Mouse (Mus musculus): Measurements from ENCODE around the gene Zdhhc23. TPM values are rescaled to one million over a fixed set of nuclear protein-coding genes. Genes with fewer than 3 reads are reported as not detected.
A peak's percentile ranks its signal among the peaks of the same experiment; 100 is the strongest.

The Zdhhc23 gene
- total RNA-seq (2015; ENCODE audit: low replicate concordance) (1.7 and 2.2 TPM in 2 replicates), total RNA-seq (2017; ENCODE audit: low replicate concordance) (0.51 TPM in 1 of 2 replicates, not detected in the other)

DNA sequence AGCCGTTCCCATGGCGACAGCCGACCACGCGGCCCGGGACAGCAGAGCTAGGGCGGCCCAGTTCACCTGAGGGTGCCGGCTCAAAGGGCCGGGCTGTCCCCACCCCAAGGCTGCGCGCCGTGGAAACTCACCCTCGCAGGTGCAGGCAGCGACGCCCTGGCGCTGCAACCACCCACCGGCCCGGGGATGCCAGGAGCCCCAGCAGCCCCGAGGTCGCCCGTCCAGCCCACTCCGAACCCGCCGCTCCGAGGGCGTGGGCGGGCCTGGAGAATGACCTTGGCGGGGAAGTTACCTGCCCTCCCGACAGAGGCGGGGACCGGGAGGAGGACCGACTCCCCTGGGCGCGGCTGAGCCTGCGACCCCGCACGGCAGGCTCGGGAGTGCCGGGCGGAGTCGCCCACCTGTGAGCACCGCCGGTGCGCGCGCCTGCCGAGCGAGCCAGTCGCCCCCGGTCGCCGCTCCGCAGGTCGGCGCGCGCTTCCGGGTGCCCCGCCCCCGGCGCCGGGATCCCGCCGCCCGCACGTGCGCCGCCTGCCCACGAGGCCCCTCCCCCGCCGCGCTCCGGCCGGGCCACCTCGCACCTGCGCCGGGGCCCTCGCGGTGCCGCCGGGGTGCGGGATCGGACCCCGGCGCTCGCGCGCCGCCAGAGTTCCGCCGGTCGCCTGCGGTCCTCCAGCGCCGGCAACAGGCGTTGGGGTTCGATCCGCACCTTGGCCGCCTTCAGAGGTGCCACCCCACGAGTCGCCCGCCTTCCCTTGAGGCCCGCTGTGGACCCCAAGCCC lies at the start of gene Zdhhc23:
Zdhhc23 (minus strand) TSS at position 464 of the 782 bp plus-strand sequence.
- peak; percentile 39 for ATAC-seq (replicated peaks; ENCODE audit: low FRiP score, poor library complexity, severe bottlenecking)

DNA sequence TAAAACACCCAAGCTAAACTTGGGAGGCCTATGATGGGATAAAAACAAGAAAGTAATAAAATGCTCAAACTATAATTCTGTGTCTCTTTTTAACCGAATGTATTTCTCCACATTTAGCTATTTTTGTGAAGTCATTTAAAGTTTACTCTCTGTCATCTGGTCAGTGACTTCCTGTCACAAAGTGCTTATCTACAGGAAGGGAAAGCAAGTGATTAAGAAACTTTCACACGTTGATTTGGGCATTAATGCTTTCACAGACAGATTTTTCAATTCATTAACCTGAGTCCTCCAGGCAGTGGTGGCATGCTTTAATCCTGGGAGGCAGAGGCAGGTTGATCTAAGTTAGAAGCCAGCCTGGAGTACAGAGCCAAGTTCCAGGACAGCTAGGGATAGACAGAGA lies 49.7 kb upstream of the Zdhhc23 start:
- ATAC-seq (replicated peaks; ENCODE audit: low FRiP score, poor library complexity, severe bottlenecking), result no peak

DNA sequence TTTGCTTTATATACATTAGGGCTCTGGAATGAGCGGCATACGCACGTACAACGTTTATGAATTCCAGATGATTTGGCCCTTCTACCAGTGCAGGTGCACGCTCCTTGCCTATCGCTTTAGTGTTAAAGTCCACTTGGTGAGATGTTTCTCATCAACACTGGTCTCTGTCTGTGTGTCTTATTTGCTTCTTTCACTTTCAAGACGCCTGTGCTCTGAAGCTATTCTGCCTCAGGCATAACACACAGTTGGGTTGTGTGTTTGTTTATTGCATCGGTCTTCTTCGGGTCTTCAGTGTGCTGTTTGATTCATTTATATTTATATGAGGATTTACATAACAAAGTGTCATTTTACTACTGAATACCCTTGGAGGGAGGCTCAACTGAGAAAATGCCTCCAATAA lies 47.2 kb upstream of the Zdhhc23 start:
- ATAC-seq (replicated peaks; ENCODE audit: low FRiP score, poor library complexity, severe bottlenecking), result no peak

DNA sequence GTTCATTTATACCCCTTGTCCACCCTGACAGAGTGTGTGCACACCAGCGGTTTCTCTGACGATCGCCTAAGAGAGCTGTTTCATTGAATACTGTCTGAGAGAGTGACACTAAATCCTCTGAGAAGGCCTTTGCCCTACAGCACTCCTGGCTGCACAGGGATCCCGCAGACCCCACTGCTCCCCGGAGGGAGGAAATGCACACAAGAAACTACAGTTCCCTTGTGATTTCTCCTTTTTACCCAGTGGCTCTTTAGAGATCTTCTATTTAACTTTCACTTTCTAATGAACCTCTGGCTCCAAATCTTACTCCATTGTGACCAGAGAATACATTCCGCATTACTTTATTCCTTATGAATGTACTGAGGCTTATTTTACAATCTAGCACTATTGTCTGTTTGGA lies 46.6 kb upstream of the Zdhhc23 start:
- 0 out of 2 replicates have a peak, but pooled peaks have one; percentile 18 for ATAC-seq (replicated peaks; ENCODE audit: low FRiP score, poor library complexity, severe bottlenecking)

DNA sequence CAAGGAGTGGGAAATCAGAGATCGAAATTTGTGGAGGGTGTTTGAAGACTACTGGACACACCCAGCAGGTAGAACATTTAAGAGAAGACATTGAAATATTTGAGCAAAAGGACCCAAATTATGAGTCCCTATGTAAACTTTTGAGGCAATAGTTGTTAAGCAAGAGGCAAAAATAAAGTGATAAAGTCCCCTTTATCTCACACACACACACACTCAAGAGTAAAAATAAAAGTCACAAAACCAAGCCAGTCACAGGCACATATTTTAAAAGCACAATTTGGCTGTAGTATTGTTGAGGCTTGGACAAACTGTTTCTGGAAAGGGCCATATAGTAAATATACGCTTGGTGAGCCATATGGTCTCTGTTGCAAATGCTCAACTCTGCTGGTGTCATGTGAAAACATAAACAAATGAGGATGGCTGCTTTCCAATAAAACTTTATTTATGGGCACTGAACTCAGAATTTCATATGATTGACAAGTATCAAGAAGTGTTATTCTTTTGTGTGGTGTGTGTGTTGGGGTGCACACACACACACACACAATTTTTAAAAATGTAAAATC lies 39.5 kb upstream of the Zdhhc23 start:
- peak; percentile 47 for ATAC-seq (replicated peaks; ENCODE audit: low FRiP score, poor library complexity, severe bottlenecking)

DNA sequence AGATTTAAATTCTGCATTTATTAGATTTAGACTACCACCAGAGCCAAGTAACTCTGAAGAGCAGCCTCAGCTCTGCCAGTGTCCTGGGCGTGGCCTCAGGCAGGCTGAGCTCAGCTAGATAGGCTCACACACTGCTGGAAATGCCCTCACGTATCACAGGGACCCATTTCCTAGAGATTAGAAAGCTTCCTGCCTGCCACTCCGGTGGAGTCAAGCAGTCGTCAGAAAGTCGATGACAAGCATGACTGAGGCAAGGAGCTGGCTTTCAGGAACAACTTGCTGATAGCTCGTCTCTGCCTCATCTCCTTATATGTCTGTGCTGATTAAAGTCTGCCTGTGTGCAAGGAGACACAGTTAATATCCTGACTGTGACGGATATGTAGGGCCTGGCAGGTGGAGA lies 38.8 kb upstream of the Zdhhc23 start:
- ATAC-seq (replicated peaks; ENCODE audit: low FRiP score, poor library complexity, severe bottlenecking), result peak; percentile 96

DNA sequence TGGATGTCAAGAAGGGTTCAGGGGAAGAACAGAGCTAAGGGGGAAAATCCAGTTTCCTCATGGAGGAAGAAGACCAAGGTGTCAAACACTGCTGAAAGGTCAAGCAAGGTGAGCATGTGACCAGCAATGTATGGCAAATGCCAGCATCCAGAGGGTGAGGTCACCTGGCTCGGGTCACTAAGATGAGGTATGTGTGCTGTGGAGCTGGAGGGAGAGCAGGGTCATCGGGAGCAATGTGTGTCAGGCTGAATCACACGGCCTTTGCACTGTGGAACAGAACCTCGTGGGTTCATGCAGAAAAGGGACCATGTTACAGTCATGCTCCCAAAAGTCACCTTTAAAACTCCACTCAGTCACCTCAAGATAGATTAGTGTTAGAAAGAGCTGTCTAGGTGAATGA lies 38.1 kb upstream of the Zdhhc23 start:
- ATAC-seq (replicated peaks; ENCODE audit: low FRiP score, poor library complexity, severe bottlenecking), result no peak

DNA sequence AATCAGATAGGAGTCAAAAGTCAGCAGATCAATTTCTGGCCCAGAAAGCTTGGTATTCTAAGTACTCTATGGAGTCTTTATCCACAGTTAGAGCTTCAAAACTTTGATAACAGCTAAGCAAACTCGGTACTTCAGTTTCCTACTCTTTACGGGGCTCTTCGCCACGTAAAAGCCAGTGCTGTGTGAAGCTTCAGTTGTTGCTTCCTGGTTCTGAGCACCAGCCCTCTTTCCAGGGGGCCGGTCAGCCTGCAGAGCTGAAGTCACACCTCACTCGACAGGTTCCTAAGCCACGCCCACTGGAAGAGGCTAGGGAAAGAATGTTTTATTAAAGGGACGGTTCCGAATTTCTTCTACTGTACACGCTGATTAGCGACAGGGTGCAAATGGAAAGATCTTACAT lies 36.6 kb upstream of the Zdhhc23 start:
- ATAC-seq (replicated peaks; ENCODE audit: low FRiP score, poor library complexity, severe bottlenecking), result peak; percentile 65

DNA sequence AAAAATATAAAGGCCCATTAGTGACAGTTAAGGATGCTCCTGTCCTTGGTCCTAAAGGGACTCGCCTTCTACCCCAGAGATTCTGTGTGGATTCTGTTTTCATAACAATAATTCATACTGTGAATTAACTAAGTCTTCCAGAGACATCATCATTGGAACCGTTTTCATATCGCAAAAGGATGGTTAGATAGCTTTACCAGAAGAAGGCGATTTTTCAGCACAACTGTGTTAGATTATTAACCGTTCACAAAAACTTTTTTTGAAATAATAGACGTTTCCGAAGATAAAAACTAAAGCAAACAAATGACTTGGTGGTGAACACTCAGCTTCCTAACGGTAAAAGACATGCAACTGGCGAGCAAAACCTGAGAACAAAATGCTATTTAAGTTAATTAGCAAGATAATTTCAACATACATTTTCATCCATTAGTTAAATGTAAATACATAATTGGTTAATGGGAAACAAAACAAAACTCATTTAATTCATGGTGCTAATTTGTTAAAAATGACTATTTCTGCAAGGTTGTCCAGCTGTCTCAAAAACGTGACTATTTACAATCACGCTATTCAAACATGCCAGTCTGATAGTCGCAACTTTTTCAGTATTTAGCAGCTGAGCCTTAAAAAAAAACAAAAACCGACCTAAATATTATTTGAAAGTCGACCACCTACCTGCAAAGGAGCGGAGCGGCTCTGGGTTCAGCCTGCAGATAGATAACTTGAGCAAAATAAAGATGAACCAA lies 36.0 kb upstream of the Zdhhc23 start:
- no peak for ATAC-seq (replicated peaks; ENCODE audit: low FRiP score, poor library complexity, severe bottlenecking)

DNA sequence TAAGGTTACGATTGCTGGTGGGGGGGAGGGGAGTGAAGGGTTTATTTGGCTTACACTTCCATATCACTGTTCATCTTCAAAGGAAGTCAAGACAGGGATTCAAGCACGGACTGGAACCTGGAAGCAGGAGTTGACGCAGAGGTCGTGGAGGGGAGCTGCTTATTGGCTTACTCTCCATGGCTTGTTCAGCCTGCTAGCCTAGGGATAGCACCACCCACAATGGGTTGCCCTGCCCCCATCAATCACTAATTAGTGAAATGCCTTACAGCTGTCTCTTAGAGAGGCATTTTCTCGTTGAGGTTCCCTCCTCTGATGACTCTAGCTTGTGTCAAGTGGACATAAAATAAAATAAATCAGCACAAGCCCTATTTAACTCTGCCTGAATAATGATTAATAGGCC lies 31.4 kb upstream of the Zdhhc23 start:
- ATAC-seq (replicated peaks; ENCODE audit: low FRiP score, poor library complexity, severe bottlenecking), result no peak

DNA sequence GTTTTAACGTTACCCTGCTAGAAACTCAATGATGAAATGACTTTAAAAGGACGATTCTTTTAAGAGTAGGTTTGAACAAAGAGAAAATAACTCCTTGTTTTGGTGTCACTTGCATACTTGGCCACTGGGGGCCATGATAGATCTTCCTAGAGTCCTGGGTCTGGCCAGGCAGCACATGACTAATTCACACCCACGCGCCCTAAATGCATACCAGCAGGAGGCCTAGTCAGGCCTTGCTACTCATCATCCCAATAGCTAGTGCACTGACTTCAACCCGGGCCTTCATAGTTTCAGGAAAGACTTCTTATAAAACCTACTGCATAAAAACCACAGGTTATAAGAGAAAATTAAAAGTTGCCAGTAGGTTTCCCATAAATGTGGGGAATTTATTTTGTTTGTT lies 22.5 kb upstream of the Zdhhc23 start:
- no peak for ATAC-seq (replicated peaks; ENCODE audit: low FRiP score, poor library complexity, severe bottlenecking)

DNA sequence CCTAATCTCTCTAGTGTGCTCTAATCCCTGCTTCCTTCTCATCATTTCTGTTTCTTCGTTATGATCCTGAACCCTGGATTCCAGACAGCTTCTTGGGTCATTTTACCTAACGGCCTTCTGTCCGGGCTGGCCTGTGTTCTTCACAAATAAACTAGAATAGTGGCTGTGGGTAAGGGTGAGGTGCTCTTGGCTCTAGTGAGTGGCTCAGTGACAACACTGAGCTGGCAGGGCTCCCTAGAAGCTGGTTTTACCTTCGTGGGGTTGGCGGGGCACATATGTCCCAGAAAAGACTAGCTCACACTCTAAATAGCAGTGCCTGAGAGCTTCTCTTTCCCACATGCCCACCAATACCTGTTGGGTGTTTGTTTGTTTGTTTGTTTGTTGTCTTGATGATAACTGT lies 19.9 kb upstream of the Zdhhc23 start:
- no peak for ATAC-seq (replicated peaks; ENCODE audit: low FRiP score, poor library complexity, severe bottlenecking)

DNA sequence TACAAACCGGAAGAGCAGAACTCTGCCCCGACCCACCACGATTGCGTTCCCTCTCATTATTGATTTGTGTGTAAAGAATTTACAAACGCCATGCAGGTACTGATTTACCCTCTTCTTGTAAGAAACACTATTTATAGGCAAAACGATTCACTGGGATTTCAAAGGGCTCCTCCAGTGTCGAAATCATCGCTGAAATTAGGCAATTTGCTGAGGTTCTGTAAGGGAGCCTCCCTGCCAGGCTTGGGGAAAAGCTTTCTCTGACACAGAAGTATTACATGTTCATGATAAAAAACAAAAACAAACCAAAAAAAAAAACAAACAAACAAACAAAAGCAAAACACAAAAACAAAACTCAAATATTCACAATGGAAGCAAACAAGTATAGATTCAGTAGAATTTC lies 19.5 kb upstream of the Zdhhc23 start:
- ATAC-seq (replicated peaks; ENCODE audit: low FRiP score, poor library complexity, severe bottlenecking), result no peak

DNA sequence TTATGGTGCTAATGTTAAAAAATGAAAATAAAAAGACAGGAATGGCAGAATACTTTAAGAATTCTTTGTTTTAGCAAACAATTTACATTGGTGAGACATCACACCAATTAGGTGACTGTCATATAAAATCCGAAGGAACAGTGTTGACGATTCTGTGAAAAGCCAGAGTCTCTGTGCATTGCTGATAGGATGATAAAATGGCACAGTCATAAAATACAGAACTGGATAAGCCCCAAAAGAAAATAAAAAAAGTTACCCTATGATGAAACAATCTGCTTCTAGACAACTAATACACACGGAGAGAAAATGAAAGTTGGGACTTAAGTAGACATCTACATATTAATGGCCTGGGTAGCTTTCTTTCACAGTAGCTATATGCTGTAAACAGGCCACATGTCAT lies 15.0 kb upstream of the Zdhhc23 start:
- ATAC-seq (replicated peaks; ENCODE audit: low FRiP score, poor library complexity, severe bottlenecking), result no peak

DNA sequence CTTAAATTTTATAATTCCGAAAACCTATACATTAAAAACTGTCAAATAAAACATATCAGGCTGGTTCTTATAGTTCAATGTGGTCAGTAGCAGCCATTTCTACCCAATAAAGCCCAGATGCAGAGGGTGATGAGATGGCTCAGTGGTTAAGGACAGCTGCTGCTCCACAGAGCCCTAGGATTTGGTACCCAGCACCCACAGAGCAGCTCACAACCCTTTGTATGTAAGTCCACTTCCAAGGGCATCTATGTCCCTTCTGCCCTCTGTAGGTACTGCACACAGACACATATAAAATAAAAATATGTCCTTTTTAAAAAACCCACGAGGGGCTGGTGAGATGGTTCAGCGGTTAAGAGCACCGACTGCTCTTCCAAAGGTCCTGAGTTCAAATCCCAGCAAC lies 6.7 kb upstream of the Zdhhc23 start:
- ATAC-seq (replicated peaks; ENCODE audit: low FRiP score, poor library complexity, severe bottlenecking), result no peak

DNA sequence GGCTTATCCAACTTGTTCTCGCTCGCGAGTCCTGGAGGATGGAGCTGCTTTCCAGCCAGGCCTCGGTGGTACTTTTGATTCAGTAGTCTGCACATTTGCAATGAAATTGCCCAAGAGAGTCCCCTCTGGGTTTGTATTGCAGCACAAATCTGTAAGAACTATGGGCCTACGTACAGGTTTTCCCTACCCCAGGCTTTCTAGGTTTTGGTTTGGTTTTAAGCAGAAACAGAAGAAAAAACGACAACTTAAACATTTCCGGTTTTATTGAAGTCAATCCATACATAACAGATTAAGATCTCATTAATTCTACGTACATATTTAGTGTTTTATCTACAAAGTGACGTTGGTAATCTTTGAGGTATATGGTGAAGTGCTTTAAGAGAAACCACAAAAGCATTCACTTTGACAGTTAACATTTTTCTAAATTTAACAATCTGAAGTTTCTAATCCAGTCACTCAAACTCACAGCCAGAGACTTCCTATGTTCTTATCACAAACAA lies 569 bp upstream of the Zdhhc23 start:
- no peak for ATAC-seq (replicated peaks; ENCODE audit: low FRiP score, poor library complexity, severe bottlenecking)

DNA sequence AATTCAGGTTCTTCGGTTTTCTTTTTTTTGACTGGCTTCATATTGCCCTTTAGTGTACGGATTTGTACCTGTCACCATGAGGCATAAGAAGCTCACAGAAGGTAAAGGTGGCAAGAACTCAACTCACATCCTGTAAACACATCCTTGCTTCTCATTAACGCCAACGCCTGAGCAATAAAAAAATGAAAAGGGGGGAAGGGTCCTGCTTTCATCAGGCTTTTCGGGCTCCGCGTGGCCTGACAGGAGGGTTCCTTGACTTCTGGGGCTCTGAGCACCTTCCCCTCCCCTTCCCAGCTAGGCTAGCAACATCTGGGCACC lies 622 bp downstream of the Zdhhc23 start:
- no peak for ATAC-seq (replicated peaks; ENCODE audit: low FRiP score, poor library complexity, severe bottlenecking)

DNA sequence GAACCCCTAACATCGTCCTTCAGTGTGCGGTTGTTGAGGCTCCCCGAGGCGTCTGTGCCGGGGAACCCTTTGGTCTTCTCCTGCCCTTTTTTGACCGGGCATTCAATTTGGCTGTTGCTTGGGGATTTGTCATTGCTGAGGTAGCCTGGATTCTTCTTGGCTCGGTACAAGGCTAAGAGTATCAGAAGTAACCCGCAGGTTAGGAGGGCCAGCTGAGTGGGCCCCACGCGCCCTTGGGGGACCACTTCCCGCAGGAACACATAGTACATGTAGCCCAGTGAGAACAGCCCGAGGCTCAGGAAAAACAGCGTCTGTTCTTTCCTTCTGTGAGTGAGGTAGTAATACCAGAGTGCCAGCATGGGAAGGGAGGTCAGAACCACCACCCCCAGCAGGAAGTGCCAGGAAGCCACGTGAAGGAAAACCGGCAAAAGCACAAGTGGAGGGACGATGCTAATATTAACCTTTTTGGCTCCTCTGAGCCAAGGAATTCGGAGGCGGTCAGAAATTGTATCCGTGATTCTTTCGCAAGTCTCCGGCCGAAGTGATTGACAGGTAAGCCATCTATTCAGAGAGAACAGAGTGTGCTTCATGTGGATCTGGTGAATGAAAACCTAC lies 5.9 kb downstream of the Zdhhc23 start:
- ATAC-seq (replicated peaks; ENCODE audit: low FRiP score, poor library complexity, severe bottlenecking), result no peak

DNA sequence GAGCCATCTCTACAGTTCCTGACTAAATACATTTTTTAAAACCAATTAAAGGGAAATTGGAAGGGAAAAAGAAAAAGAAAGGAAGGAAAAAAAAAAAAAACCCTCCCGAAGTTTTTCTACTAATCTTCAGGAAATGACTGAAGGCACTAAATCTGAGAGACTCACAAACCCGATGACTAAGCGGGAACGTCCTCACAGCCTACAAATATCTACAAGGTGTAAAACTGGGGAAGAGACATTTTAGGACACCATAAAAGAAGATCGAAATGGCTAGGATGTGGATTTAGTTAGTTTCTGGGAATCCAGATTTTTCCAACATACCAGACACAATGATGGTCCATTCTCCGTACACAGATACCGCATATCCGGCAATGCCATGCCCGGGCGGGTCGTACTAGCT lies 6.4 kb downstream of the Zdhhc23 start:
- ATAC-seq (replicated peaks; ENCODE audit: low FRiP score, poor library complexity, severe bottlenecking), result no peak

DNA sequence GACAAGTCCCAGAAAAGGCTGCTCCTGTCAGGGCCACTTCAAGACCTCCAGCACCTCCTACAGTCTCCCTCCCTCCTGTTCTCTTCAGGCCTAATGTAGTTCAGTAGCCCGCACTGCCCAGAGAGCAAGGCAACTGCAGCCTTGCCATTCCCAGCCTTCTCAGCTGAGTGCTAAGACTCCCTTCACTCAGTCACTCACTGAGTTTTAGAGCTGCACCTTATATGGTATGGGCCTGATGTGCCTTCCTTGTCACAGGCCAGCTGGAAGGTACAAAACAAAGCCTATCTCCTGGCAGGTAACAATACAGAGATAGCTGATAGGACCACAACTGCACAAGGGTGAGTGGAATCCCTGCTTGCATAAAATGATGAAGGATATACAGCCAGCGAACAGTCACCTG lies 7.2 kb downstream of the Zdhhc23 start:
- ATAC-seq (replicated peaks; ENCODE audit: low FRiP score, poor library complexity, severe bottlenecking), result no peak

DNA sequence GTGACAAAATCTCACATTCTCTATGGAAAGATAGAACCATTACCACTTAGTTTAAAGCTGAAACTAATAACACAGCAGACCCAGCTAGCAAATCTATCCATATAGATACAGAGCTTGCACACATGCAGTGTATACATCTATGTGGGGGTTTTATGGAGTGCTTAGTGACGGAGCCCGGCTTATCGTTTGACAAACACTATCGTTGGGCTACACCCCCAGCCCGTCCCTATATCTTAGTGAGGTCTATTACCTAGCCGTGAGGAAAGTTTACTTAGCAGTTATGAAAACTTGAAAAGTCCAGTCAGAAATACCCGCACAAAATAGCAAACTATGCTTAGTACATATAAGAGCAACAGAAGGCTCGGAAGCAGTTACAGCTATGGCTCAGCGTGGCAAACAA lies 7.8 kb downstream of the Zdhhc23 start:
- no peak for ATAC-seq (replicated peaks; ENCODE audit: low FRiP score, poor library complexity, severe bottlenecking)

Data from erythroid progenitor cell, adult 5-6 weeks (primary cell).